Mouse (Mus musculus) olfactory bulb, adult 2 months (tissue): Measurements from ENCODE around the gene Fgfr2. TPM values are rescaled to one million over a fixed set of nuclear protein-coding genes. Genes with fewer than 3 reads are reported as not detected.

Source experiments
- H3K27ac ChIP-seq: fragments of 200-500 bp; 2 replicates; pipeline ENCODE4 v1.5.1; 2012; ENCODE audit warnings: low read depth, low read length; ENCODE audit not compliant: insufficient read depth
- H3K4me1 ChIP-seq: fragments of 200-500 bp; 2 replicates; pipeline ENCODE4 v1.6.1; 2012; ENCODE audit warnings: low read length; ENCODE audit not compliant: control insufficient read depth, insufficient read depth
- H3K4me3 ChIP-seq: fragments of 200-500 bp; 2 replicates; pipeline ENCODE4 v1.5.1; 2012; ENCODE audit warnings: mild to moderate bottlenecking, low read depth, low read length, moderate library complexity; ENCODE audit not compliant: insufficient read depth
- CTCF ChIP-seq: fragments of 200-500 bp; IDR thresholded peaks from 2 replicates; pipeline ENCODE4 v1.5.1; 2012; ENCODE audit warnings: low read depth, mild to moderate bottlenecking, low read length, moderate library complexity; ENCODE audit not compliant: insufficient read depth
- POLR2A ChIP-seq: fragments of 200-500 bp; IDR thresholded peaks from 2 replicates; pipeline ENCODE4 v1.6.1; 2012; ENCODE audit warnings: mild to moderate bottlenecking, low read depth, low read length, moderate library complexity; ENCODE audit not compliant: insufficient read depth
- WGBS: fragments of 180-500 bp; shearing (Covaris S2); methylation state at CpG from one replicate; pipeline ENCODE4 v1.1.7; 2018; 5-methylcytosine and 5-hydroxymethylcytosine counted together
- polyA plus RNA-seq: library from polyadenylated mRNA; stranded (reverse); fragments of >200 nt; gene quantifications from 2 replicates; pipeline ENCODE4 v1.2.4, GENCODE M21; 2012; ENCODE audit warnings: low replicate concordance; ENCODE audit not compliant: missing spikeins, insufficient read depth, insufficient read length

Gene Fgfr2
- polyA plus RNA-seq, 1 experiment, result not detected

- TF ChIP-seq CTCF, result no peak
- TF ChIP-seq POLR2A, result no peak
- WGBS, result under 1% methylated on average over 55 of the region's 55 CpGs
- H3K4me1 ChIP-seq, result no peaks in the 10 kb centered on the region
- H3K4me3 ChIP-seq, result peak overlapping the region; percentile 97
- peak overlapping the region; percentile 77 for H3K27ac ChIP-seq
Observed at GRCm38 (mm10) chr7:132931560-132932351, 191.4 kb downstream of the Fgfr2 start.

- Histone ChIP-seq H3K4me1 (no peaks in the 10 kb centered on the region), H3K27ac (peak within 1 kb of the TSS; percentile 77), H3K4me3 (peak within 1 kb of the TSS; percentile 97)
- TF ChIP-seq CTCF, result no peak
- TF ChIP-seq POLR2A, result peak; percentile 83
- under 1% methylated on average over 93 of the region's 93 CpGs for WGBS
Observed at GRCm38 (mm10) chr7:132930850-132931559, 192.1 kb downstream of the Fgfr2 start, which contains the start of gene Zranb1. TSS of gene Zranb1 (plus strand) at chr7:132931142.

GRCm38 (mm10) chr7:132930055-132930454, 193.1 kb downstream of the Fgfr2 start:
- Histone ChIP-seq H3K4me3 (no peak overlapping the region), H3K27ac (no peak overlapping the region), H3K4me1 (no peaks in the 10 kb centered on the region)
- 84% methylated on average over 5 of the region's 5 CpGs for WGBS
- TF ChIP-seq POLR2A (no peak), CTCF (no peak)

GRCm38 (mm10) chr7:132927201-132927600, 195.9 kb downstream of the Fgfr2 start:
- no peak for TF ChIP-seq CTCF
- no peak for TF ChIP-seq POLR2A
- H3K4me3 ChIP-seq, result no peak overlapping the region
- no peak overlapping the region for H3K27ac ChIP-seq
- WGBS, result 45% methylated on average over 3 of the region's 3 CpGs
- no peaks in the 10 kb centered on the region for H3K4me1 ChIP-seq

GRCm38 (mm10) chr7:132925227-132925626, 197.9 kb downstream of the Fgfr2 start:
- TF ChIP-seq POLR2A (no peak), CTCF (no peak)
- H3K27ac ChIP-seq, result no peak overlapping the region
- 77% methylated on average over 2 of the region's 2 CpGs for WGBS
- no peaks in the 10 kb centered on the region for H3K4me1 ChIP-seq
- H3K4me3 ChIP-seq, result no peak overlapping the region

- no peak for TF ChIP-seq POLR2A
- TF ChIP-seq CTCF, result no peak
- H3K4me1 ChIP-seq, result no peaks in the 10 kb centered on the region
- no peak overlapping the region for H3K27ac ChIP-seq
- WGBS, result 52% methylated on average over 3 of the region's 3 CpGs
- no peak overlapping the region for H3K4me3 ChIP-seq
Observed at GRCm38 (mm10) chr7:132921971-132922370, 201.2 kb downstream of the Fgfr2 start.

GRCm38 (mm10) chr7:132903796-132904195, 219.4 kb downstream of the Fgfr2 start:
- TF ChIP-seq CTCF (no peak), POLR2A (no peak)
- Histone ChIP-seq H3K4me3 (no peak overlapping the region), H3K4me1 (no peaks in the 10 kb centered on the region), H3K27ac (no peak overlapping the region)
- 84% methylated on average over 3 of the region's 3 CpGs for WGBS

- 62% methylated on average over 2 of the region's 2 CpGs for WGBS
- TF ChIP-seq CTCF (no peak), POLR2A (no peak)
- no peak overlapping the region for H3K27ac ChIP-seq
- no peak overlapping the region for H3K4me3 ChIP-seq
- H3K4me1 ChIP-seq, result no peaks in the 10 kb centered on the region
Observed at GRCm38 (mm10) chr7:132900826-132901531, 222.2 kb downstream of the Fgfr2 start.

GRCm38 (mm10) chr7:132898234-132898633, 224.9 kb downstream of the Fgfr2 start:
- Histone ChIP-seq H3K27ac (no peak overlapping the region), H3K4me3 (no peak overlapping the region), H3K4me1 (no peaks in the 10 kb centered on the region)
- 91% methylated on average over 2 of the region's 2 CpGs for WGBS
- TF ChIP-seq CTCF (no peak), POLR2A (no peak)
